Mouse (Mus musculus): Measurements from ENCODE around the gene Fzd1. TPM values are rescaled to one million over a fixed set of nuclear protein-coding genes. Genes with fewer than 3 reads are reported as not detected.

Fzd1 gene
- polyA plus RNA-seq, 1 experiment from 2014 or later = 8.1 TPM

- no peaks in the 10 kb centered on the region for H3K4me1 ChIP-seq (ENCODE audit: control insufficient read depth, insufficient read depth, low read length)
- H3K27me3 ChIP-seq (ENCODE audit: control insufficient read depth, insufficient read depth, low read length) = no peaks in the 10 kb centered on the region
- 45% methylated on average over 4 of the region's 4 CpGs for whole genome bisulfite sequencing
- no peak overlapping the region for H3K4me2 ChIP-seq (ENCODE audit: low read depth, low read length)
- no peak overlapping the region for H3K27ac ChIP-seq (ENCODE audit: low read depth, low read length)
- H3K36me3 ChIP-seq (ENCODE audit: control insufficient read depth, insufficient read depth, low read length) = no peaks in the 10 kb centered on the region
- H3K9ac ChIP-seq (replicated peaks; ENCODE audit: low read depth, low read length) = no peak overlapping the region
- no peak overlapping the region for H3K4me3 ChIP-seq (ENCODE audit: low read depth, low read length)
- ATAC-seq (ENCODE audit: low read depth) = no peak
- no peaks in the 10 kb centered on the region for H3K9me3 ChIP-seq (ENCODE audit: control insufficient read depth, low read length)
Measured at GRCm38 (mm10) chr5:4733239-4733638, 24.6 kb downstream of the Fzd1 start.

- peak; percentile 58 for ATAC-seq (ENCODE audit: low read depth)
- Histone ChIP-seq H3K4me1 (ENCODE audit: control insufficient read depth, insufficient read depth, low read length) (no peaks in the 10 kb centered on the region), H3K27ac (ENCODE audit: low read depth, low read length) (no peak overlapping the region), H3K36me3 (ENCODE audit: control insufficient read depth, insufficient read depth, low read length) (no peaks in the 10 kb centered on the region), H3K27me3 (ENCODE audit: control insufficient read depth, insufficient read depth, low read length) (no peaks in the 10 kb centered on the region), H3K4me2 (ENCODE audit: low read depth, low read length) (no peak overlapping the region), H3K9me3 (ENCODE audit: control insufficient read depth, low read length) (no peaks in the 10 kb centered on the region), H3K9ac (replicated peaks; ENCODE audit: low read depth, low read length) (no peak overlapping the region), H3K4me3 (ENCODE audit: low read depth, low read length) (no peak overlapping the region)
- WGBS = 25% methylated on average over 10 of the region's 10 CpGs
Measured at GRCm38 (mm10) chr5:4732241-4733229, 25.3 kb downstream of the Fzd1 start.

GRCm38 (mm10) chr5:4731743-4732215, 26.1 kb downstream of the Fzd1 start:
- 23% methylated on average over 5 of the region's 5 CpGs for WGBS
- H3K4me3 ChIP-seq (ENCODE audit: low read depth, low read length) = no peak overlapping the region
- no peaks in the 10 kb centered on the region for H3K4me1 ChIP-seq (ENCODE audit: control insufficient read depth, insufficient read depth, low read length)
- H3K36me3 ChIP-seq (ENCODE audit: control insufficient read depth, insufficient read depth, low read length) = no peaks in the 10 kb centered on the region
- no peaks in the 10 kb centered on the region for H3K9me3 ChIP-seq (ENCODE audit: control insufficient read depth, low read length)
- ATAC-seq (ENCODE audit: low read depth) = peak; percentile 85
- no peaks in the 10 kb centered on the region for H3K27me3 ChIP-seq (ENCODE audit: control insufficient read depth, insufficient read depth, low read length)
- H3K4me2 ChIP-seq (ENCODE audit: low read depth, low read length) = no peak overlapping the region
- no peak overlapping the region for H3K9ac ChIP-seq (replicated peaks; ENCODE audit: low read depth, low read length)
- no peak overlapping the region for H3K27ac ChIP-seq (ENCODE audit: low read depth, low read length)

- H3K4me2 ChIP-seq (ENCODE audit: low read depth, low read length) = no peak overlapping the region
- no peaks in the 10 kb centered on the region for H3K27me3 ChIP-seq (ENCODE audit: control insufficient read depth, insufficient read depth, low read length)
- H3K9ac ChIP-seq (replicated peaks; ENCODE audit: low read depth, low read length) = no peak overlapping the region
- WGBS = 84% methylated on average over 3 of the region's 3 CpGs
- H3K36me3 ChIP-seq (ENCODE audit: control insufficient read depth, insufficient read depth, low read length) = no peaks in the 10 kb centered on the region
- no peaks in the 10 kb centered on the region for H3K9me3 ChIP-seq (ENCODE audit: control insufficient read depth, low read length)
- no peak for ATAC-seq (ENCODE audit: low read depth)
- H3K4me1 ChIP-seq (ENCODE audit: control insufficient read depth, insufficient read depth, low read length) = no peaks in the 10 kb centered on the region
- no peak overlapping the region for H3K4me3 ChIP-seq (ENCODE audit: low read depth, low read length)
- H3K27ac ChIP-seq (ENCODE audit: low read depth, low read length) = no peak overlapping the region
Measured at GRCm38 (mm10) chr5:4731064-4731463, 26.8 kb downstream of the Fzd1 start.

Small RNA genes within 50 kb of the gene (microRNA-seq; reads per million reads assigned to microRNA genes)
- gene Gm44483 = not detected
